ENCODE assay signal across 8 mouse cellular contexts in the genomic region with DNA sequence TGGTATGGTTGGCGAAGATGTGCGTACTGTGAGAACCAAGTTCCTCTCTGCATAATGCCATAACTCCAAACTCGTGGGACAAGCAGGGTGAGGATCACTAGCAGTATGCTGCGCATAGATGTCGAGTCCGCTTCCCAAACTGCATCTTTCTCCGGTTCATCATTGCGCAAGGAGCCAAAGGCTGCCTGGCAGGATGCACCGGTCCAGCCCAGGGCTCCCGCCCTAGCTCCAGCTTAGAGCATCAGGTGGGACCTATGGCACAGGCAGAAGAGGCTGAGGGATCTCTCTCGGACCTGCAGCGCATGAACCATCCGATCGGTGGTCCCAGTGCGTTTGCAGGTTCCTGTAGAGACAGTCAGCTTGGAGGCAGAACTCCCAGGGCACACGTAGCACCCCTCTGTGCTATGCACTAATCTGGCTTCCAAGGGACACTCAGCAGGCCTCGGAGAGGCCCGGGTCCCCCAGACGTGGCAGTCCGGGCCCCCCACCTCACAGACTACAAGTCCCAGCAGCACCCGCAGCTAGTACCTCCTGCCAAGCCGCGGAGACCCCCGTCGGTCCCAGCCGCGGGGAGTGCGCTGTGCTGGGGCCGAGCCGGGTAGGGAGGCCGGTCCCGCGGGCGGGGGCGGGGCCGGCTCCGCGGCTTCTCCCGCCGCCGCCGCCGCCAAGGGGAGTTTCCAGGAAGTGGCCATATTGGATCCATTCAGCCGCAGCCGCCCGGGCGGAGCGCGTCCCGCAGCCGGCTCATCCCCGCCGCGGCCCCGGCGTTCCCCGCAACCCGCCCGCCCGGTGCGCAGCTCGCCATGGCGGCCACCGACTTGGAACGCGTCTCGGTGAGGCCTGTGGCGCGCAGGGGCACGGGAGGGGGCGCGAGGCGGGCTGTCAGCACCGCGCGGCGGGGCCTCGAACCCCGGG. TPM values are rescaled to one million over a fixed set of nuclear protein-coding genes. Genes with fewer than 3 reads are reported as not detected.
DNase-seq lines count a peak whose midpoint lies in the region; ATAC-seq and TF ChIP-seq lines count a peak whose summit lies in the region.

A gene (plus strand): TSS at position 51 of the 915 bp plus-strand sequence.

- 7% methylated on average over 53 of the region's 79 CpGs for WGBS in forebrain, postnatal 0 days
- 10% methylated on average over 34 of the region's 79 CpGs for WGBS in lung, postnatal 0 days

- H3K27me3 ChIP-seq in Patski, result no peaks in the 10 kb centered on the region
- no peaks in the 10 kb centered on the region for H3K27me3 ChIP-seq in forebrain, postnatal 0 days (ENCODE audit: insufficient read depth, low read length)
- no peaks in the 10 kb centered on the region for H3K27me3 ChIP-seq in lung, postnatal 0 days (replicated peaks; ENCODE audit: insufficient read depth, low read length)

- H3K9ac ChIP-seq in forebrain, postnatal 0 days, result peak within 1 kb of the TSS; percentile 80
- H3K9ac ChIP-seq in lung, postnatal 0 days (replicated peaks; ENCODE audit: low read depth), result peak within 1 kb of the TSS; percentile 55

- CTCF ChIA-PET in Patski (lab: Charles Lee), result no interaction called here

- no peak for TF ChIP-seq CTCF in Patski (IDR thresholded peaks at IDR 0.05)
- TF ChIP-seq CTCF in forebrain, postnatal 0 days (IDR thresholded peaks at IDR 0.05; ENCODE audit: low read depth), result no peak
- no peak for TF ChIP-seq CTCF in lung, postnatal 0 days (IDR thresholded peaks at IDR 0.05)

- DNase-seq in Patski (ENCODE audit: low read depth, low spot score), result no peak
- peak; percentile 72 to 84 for DNase-seq in cerebellum, adult 18-20 months
- peak; percentile 81 for DNase-seq in forebrain, postnatal 0 days
- DNase-seq in heart, postnatal 36 days, result peak; percentile 71 to 83
- peak; percentile 62 for DNase-seq in layer of hippocampus, adult 9-11 months
- peak; percentile 78 for DNase-seq in lung, postnatal 0 days (ENCODE audit: low spot score)
- peak; percentile 38 for DNase-seq in ovary, postnatal 14 days (ENCODE audit: low spot score)
- DNase-seq in thymus, postnatal 4 days, result peak; percentile 71

- H3K4me3 ChIP-seq in forebrain, postnatal 0 days (ENCODE audit: low read depth, low read length), result peak within 1 kb of the TSS; percentile 83
- peak within 1 kb of the TSS; percentile 79 for H3K4me3 ChIP-seq in lung, postnatal 0 days (ENCODE audit: low read depth, low read length)

- H3K36me3 ChIP-seq in forebrain, postnatal 0 days (ENCODE audit: insufficient read depth), result no peaks in the 10 kb centered on the region
- no peaks in the 10 kb centered on the region for H3K36me3 ChIP-seq in lung, postnatal 0 days (ENCODE audit: insufficient read depth, low read length)

- in situ Hi-C loops in Patski (cut with MboI; ENCODE audit: low pct_unique_long_range_greater_than_20kb), result no loop called here

- no peaks in the 10 kb centered on the region for H3K9me3 ChIP-seq in forebrain, postnatal 0 days (ENCODE audit: low read length)
- no peaks in the 10 kb centered on the region for H3K9me3 ChIP-seq in lung, postnatal 0 days (ENCODE audit: low read length)

- peak; percentile 61 for ATAC-seq in Patski
- peak; percentile 90 for ATAC-seq in forebrain, postnatal 0 days
- peak; percentile 72 for ATAC-seq in lung, postnatal 0 days

- TF ChIP-seq EP300 in lung, postnatal 0 days (IDR thresholded peaks at IDR 0.05), result no peak

- intact Hi-C loops in heart, postnatal 36 days (cut with DNase I), result no loop called here

- H3K4me2 ChIP-seq in forebrain, postnatal 0 days (ENCODE audit: low read depth), result peak within 1 kb of the TSS; percentile 73
- peak within 1 kb of the TSS; percentile 85 for H3K4me2 ChIP-seq in lung, postnatal 0 days (replicated peaks; ENCODE audit: low read depth, low read length)

- POLR2A ChIA-PET in Patski (lab: Charles Lee), result interaction anchor here (1.0 to 1.2 kb wide), 2 partner anchors 11 to 12 kb away, joined by 3 read pairs; no protein-coding TSS in a partner anchor

- H3K27ac ChIP-seq in forebrain, postnatal 0 days (ENCODE audit: low read depth, low read length), result peak within 1 kb of the TSS; percentile 79
- peak within 1 kb of the TSS; percentile 62 for H3K27ac ChIP-seq in lung, postnatal 0 days (ENCODE audit: low read length)

- peaks cover 14% of the 10 kb centered on the region for H3K4me1 ChIP-seq in forebrain, postnatal 0 days (ENCODE audit: insufficient read depth)
- peaks cover 8% of the 10 kb centered on the region for H3K4me1 ChIP-seq in lung, postnatal 0 days (ENCODE audit: insufficient read depth, low read depth, low read length)

RNA-seq across cellular contexts. Expression of the gene that starts here (rescaled TPM):
- polyA plus RNA-seq in Patski (2021), result 55.7 TPM
- total RNA-seq in forebrain, postnatal 0 days (2014; rRNA removed), result 37.2 and 40.9 TPM in 2 replicates
- 13.5 and 18.2 TPM in 2 replicates for polyA plus RNA-seq in forebrain, postnatal 0 days (2015; fragmentation: Nextera tagmentation; extraction: Ambion mirVana)
- 10 to 100 TPM; 28.4 to 35.3 TPM for total RNA-seq in heart, postnatal 36 days (2021)
- 13.9 and 15.5 TPM in 2 replicates for polyA plus RNA-seq in lung, postnatal 0 days (2015; fragmentation: Nextera tagmentation; extraction: Ambion mirVana)
